Mouse (Mus musculus) intestine, postnatal 0 days (tissue): ENCODE results near the gene Tmem120b. TPM values are rescaled to one million over a fixed set of nuclear protein-coding genes. Genes with fewer than 3 reads are reported as not detected.
A peak's percentile ranks its signal among the peaks of the same experiment; 100 is the strongest.

Source experiments
- ATAC-seq: fragments of 200-750 bp; cut with Nextera tagmentation; 2 replicates; pipeline ENCODE4 v1.8.0; 2017; ENCODE audit warnings: mild to moderate bottlenecking, moderate TSS enrichment, moderate library complexity
- H3K27ac ChIP-seq: fragments of 300-500 bp; sonication (generic); 2 replicates; pipeline ENCODE4 v1.5.1; 2014; ENCODE audit warnings: mild to moderate bottlenecking, low read depth, low read length, moderate library complexity
- H3K27me3 ChIP-seq: fragments of 300-500 bp; sonication (generic); replicated peaks from 2 replicates; pipeline ENCODE4 v1.6.1; 2014; ENCODE audit warnings: low read length, mixed read lengths; ENCODE audit not compliant: control insufficient read depth, insufficient read depth
- H3K36me3 ChIP-seq: fragments of 300-500 bp; sonication (generic); 2 replicates; pipeline ENCODE4 v1.6.1; 2014; ENCODE audit warnings: mild to moderate bottlenecking, moderate library complexity; ENCODE audit not compliant: control insufficient read depth, insufficient read depth
- H3K4me1 ChIP-seq: fragments of 300-500 bp; sonication (generic); replicated peaks from 2 replicates; pipeline ENCODE4 v1.6.1; 2014; ENCODE audit warnings: antibody characterized with exemption, low read length, mixed read lengths; ENCODE audit not compliant: control insufficient read depth, insufficient read depth
- H3K4me2 ChIP-seq: fragments of 300-500 bp; sonication (generic); replicated peaks from 2 replicates; pipeline ENCODE4 v1.6.1; 2014; ENCODE audit warnings: low read depth, mild to moderate bottlenecking, moderate library complexity
- H3K4me3 ChIP-seq: fragments of 300-500 bp; sonication (generic); 2 replicates; pipeline ENCODE4 v1.5.1; 2014; ENCODE audit warnings: low read depth, low read length
- H3K9ac ChIP-seq: fragments of 300-500 bp; sonication (generic); 2 replicates; pipeline ENCODE4 v1.6.1; 2014; ENCODE audit warnings: mild to moderate bottlenecking, low read depth, low read length
- H3K9me3 ChIP-seq: fragments of 300-500 bp; sonication (generic); 2 replicates; pipeline ENCODE4 v1.6.1; 2016; ENCODE audit warnings: mixed run types; ENCODE audit not compliant: control insufficient read depth
- CTCF ChIP-seq: sonication (generic); IDR thresholded peaks from 2 replicates; pipeline ENCODE4 v1.5.1; 2016; ENCODE audit warnings: low read depth, mild to moderate bottlenecking, control low read depth, antibody characterized with exemption, moderate library complexity
- WGBS: fragments of 180-500 bp; shearing (Covaris S2); extraction: QIAGEN DNeasy Blood & Tissue Kit; methylation state at CpG from one replicate; pipeline ENCODE4 v1.1.7; 2014; 5-methylcytosine and 5-hydroxymethylcytosine counted together
- polyA plus RNA-seq: library from polyadenylated mRNA; unstranded; fragments of >200 nt; fragmentation: Nextera tagmentation; extraction: Ambion mirVana; gene quantifications from 2 replicates; pipeline ENCODE4 v1.2.1, GENCODE M21; 2015

Gene Tmem120b
- polyA plus RNA-seq, 1 experiment from 2014 or later: 3.2 TPM

DNA sequence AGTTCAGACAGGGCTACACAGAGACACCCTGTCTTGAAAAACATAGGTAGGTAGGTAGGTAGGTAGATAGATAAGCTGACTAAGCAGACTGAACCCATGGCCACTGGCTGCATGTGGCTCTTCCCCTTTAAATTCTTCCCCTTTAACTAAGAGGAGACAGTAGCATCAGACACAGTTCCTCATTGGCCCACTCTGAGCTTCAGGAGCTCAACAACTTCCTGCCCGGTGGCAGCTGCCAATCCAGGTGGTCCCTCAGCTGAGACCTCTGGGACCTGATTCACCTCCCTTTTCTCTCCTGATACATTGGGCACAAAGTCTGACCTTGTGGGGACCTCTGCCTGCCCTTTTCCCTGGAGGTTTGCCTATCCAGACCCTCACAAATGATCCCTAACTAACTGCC, 84.7 kb downstream of the Tmem120b start:
- Histone ChIP-seq H3K4me1 (peaks cover 14% of the 10 kb centered on the region; the same call in 1 of the 2 replicates), H3K36me3 (peaks cover 70% of the 10 kb centered on the region), H3K4me2 (no peak overlapping the region), H3K4me3 (no peak overlapping the region), H3K27ac (0 out of 2 replicates have a peak overlapping the region, but pooled peaks have one; percentile 23), H3K27me3 (no peaks in the 10 kb centered on the region), H3K9me3 (no peaks in the 10 kb centered on the region), H3K9ac (no peak overlapping the region)
- 78% methylated on average over 1 of the region's 1 CpGs for WGBS
- ATAC-seq: no peak
- TF ChIP-seq CTCF: no peak

- H3K4me3 ChIP-seq: no peak overlapping the region
- peaks cover 5% of the 10 kb centered on the region; the same call in 1 of the 2 replicates for H3K4me1 ChIP-seq
- no peak overlapping the region for H3K4me2 ChIP-seq
- H3K9me3 ChIP-seq: no peaks in the 10 kb centered on the region
- no peak overlapping the region for H3K27ac ChIP-seq
- H3K9ac ChIP-seq: no peak overlapping the region
- WGBS: 39% methylated on average over 7 of the region's 7 CpGs
- TF ChIP-seq CTCF: peak; percentile 87
- peaks cover 81% of the 10 kb centered on the region for H3K36me3 ChIP-seq
- no peaks in the 10 kb centered on the region for H3K27me3 ChIP-seq
- ATAC-seq: no peak
These were observed 87.2 kb downstream of the Tmem120b start for GRCm38 (mm10) chr5:123155425-123155824.

GRCm38 (mm10) chr5:123156763-123157162, 88.5 kb downstream of the Tmem120b start:
- TF ChIP-seq CTCF: peak; percentile 66
- no peak for ATAC-seq
- Histone ChIP-seq H3K4me3 (no peak overlapping the region), H3K4me1 (no peaks in the 10 kb centered on the region), H3K4me2 (no peak overlapping the region), H3K36me3 (peaks cover 83% of the 10 kb centered on the region), H3K9ac (no peak overlapping the region), H3K27ac (no peak overlapping the region), H3K27me3 (no peaks in the 10 kb centered on the region), H3K9me3 (no peaks in the 10 kb centered on the region)
- whole genome bisulfite sequencing: 93% methylated on average over 12 of the region's 12 CpGs

- no peaks in the 10 kb centered on the region for H3K9me3 ChIP-seq
- TF ChIP-seq CTCF: no peak
- H3K4me2 ChIP-seq: no peak overlapping the region
- WGBS: 90% methylated on average over 4 of the region's 4 CpGs
- no peak for ATAC-seq
- no peak overlapping the region for H3K9ac ChIP-seq
- H3K4me1 ChIP-seq: no peaks in the 10 kb centered on the region
- H3K27ac ChIP-seq: no peak overlapping the region
- H3K36me3 ChIP-seq: peaks cover 82% of the 10 kb centered on the region
- H3K4me3 ChIP-seq: no peak overlapping the region
- no peaks in the 10 kb centered on the region for H3K27me3 ChIP-seq
These were observed 89.8 kb downstream of the Tmem120b start for GRCm38 (mm10) chr5:123157972-123158371.

DNA sequence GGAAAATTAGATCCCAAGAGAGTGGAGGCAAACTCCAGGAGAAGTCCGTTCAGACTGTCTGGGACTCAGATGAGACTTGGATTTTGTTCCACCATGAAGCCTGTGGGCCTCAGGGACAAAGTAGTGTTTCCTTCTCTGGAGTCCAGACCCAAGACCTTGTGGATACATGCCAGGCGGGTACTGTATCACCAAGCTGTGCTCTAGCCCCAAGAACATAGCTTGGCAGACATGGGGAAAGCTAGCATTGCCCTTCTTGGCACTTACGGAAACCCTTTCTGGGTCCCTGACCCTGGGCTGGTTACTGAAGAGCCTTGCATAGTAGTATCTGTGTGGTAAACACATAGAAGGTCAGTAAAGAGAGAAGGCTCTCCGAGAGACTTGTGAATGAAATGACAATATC, 91.2 kb downstream of the Tmem120b start:
- ATAC-seq: no peak
- H3K4me3 ChIP-seq: no peak overlapping the region
- no peaks in the 10 kb centered on the region for H3K9me3 ChIP-seq
- no peak overlapping the region for H3K9ac ChIP-seq
- no peak for TF ChIP-seq CTCF
- H3K27me3 ChIP-seq: no peaks in the 10 kb centered on the region
- no peaks in the 10 kb centered on the region for H3K4me1 ChIP-seq
- no peak overlapping the region for H3K27ac ChIP-seq
- peaks cover 83% of the 10 kb centered on the region for H3K36me3 ChIP-seq
- H3K4me2 ChIP-seq: no peak overlapping the region
- WGBS: 96% methylated on average over 4 of the region's 4 CpGs

- no peaks in the 10 kb centered on the region for H3K4me1 ChIP-seq
- H3K9me3 ChIP-seq: no peaks in the 10 kb centered on the region
- WGBS: 92% methylated on average over 12 of the region's 15 CpGs
- H3K9ac ChIP-seq: no peak overlapping the region
- no peak overlapping the region for H3K4me3 ChIP-seq
- TF ChIP-seq CTCF: no peak
- no peak overlapping the region for H3K4me2 ChIP-seq
- no peak for ATAC-seq
- H3K27me3 ChIP-seq: no peaks in the 10 kb centered on the region
- H3K27ac ChIP-seq: no peak overlapping the region
- peaks cover 82% of the 10 kb centered on the region for H3K36me3 ChIP-seq
These were observed 91.7 kb downstream of the Tmem120b start for GRCm38 (mm10) chr5:123159866-123160265.

GRCm38 (mm10) chr5:123160341-123160740, 92.1 kb downstream of the Tmem120b start:
- Histone ChIP-seq H3K4me3 (no peak overlapping the region), H3K4me2 (no peak overlapping the region), H3K27me3 (no peaks in the 10 kb centered on the region), H3K27ac (no peak overlapping the region), H3K9ac (no peak overlapping the region), H3K36me3 (peaks cover 82% of the 10 kb centered on the region), H3K9me3 (no peaks in the 10 kb centered on the region), H3K4me1 (no peaks in the 10 kb centered on the region)
- ATAC-seq: no peak
- 88% methylated on average over 15 of the region's 15 CpGs for WGBS
- TF ChIP-seq CTCF: no peak
